Comparison of ENCODE assay signal across 8 mouse cellular contexts in genomic region chr16:94713480-94714094, GRCm38 (mm10).
DNase-seq lines count a peak whose midpoint lies in the region; ATAC-seq lines count a peak whose summit lies in the region.

No protein-coding gene starts in this region.

- DNase-seq in adrenal gland, adult 2 months: peak; percentile 88
- DNase-seq in embryo, embryonic 10.5 days (ENCODE audit: low spot score): peak; percentile 85
- peak; percentile 83 for DNase-seq in gastrocnemius, postnatal 14 days
- DNase-seq in induced T-regulatory cell, adult 2 months (ENCODE audit: low read depth): peak; percentile 80
- peak; percentile 60 to 71 for DNase-seq in left cerebral cortex, adult 8-10 months (ENCODE audit: low spot score in 2 of 2)
- DNase-seq in right cerebral cortex, postnatal 10 days (ENCODE audit: low spot score in 2 of 2): peak; percentile 86 to 89
- DNase-seq in urinary bladder, postnatal 10 days (ENCODE audit: low spot score): peak; percentile 58

- peak; percentile 95 for ATAC-seq in megakaryocyte, adult 5-6 weeks (ENCODE audit: poor library complexity, severe bottlenecking)

- intact Hi-C loops in gastrocnemius, postnatal 14 days (cut with DNase I; ENCODE audit: low total_unique reads): no loop called here

Comparison
In these comparisons a context has a peak if more than half of its experiments do, and no peak if none do; other contexts are left out.
1. Peak in every context shown above with its lines: DNase-seq and ATAC-seq.